Mouse (Mus musculus) WW6 (cell line): ENCODE results near the gene Tmcc3.

Experiments
- DNase-seq: peaks from one replicate; pipeline ENCODE4 v3.0.0-alpha.2; 2013; ENCODE audit warnings: low read depth, low spot score

The Tmcc3 gene

DNA sequence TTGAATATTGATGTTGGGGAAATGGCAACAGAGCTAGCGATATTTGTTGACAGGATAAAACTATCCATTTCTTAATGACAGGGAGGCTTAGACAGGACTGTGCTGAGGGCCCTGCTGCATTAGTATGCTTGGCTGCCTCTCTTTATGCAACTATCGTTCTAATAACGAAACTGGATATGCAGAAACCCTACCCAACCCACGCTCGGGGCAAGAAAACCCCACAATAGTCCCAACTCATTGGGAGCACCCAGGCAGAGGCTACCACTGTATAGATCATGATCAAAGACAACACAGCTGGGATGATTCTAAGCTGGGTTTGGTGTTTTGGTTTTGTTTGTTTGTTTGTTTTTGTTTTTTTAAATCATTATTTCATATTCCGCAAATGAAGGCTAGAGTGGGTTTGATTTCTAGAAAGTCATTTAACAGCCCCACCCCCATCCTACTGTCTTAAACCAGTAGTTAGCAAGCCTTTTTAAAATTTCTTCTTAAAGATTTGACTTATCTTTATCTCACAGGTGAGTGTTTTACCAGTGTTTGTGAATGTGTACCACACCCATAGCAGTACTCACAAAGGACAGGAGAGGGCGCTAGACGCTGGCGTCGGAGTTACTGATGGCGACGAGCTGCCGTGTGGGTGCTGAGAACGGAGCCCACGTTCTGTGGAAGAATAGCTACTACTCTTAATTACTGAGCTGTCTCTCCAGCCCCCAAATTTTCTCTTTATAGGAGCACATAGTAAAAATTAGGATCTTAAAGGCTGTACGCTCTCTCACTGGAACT lies 20.8 kb downstream of the Tmcc3 start:
- DNase-seq, result peak; percentile 31

DNA sequence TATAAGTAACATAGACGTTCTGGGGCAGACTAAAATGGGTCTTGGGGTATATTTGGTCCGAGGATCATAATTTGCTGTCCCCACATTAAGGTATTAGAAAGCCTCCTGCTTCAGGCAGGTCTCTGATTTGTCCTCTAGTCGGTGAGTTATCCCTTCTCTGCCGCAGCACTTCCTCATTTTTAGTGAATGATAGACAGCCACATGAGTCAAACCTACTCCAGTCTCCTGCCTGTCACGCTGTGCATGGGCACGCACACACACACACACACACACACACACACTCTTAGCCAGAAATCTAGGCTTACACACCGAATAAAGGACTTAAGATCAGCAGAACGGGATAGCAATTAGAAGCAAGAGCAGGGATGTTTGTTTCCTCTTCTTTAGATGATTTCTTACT lies 21.6 kb downstream of the Tmcc3 start:
- DNase-seq, result no peak

DNA sequence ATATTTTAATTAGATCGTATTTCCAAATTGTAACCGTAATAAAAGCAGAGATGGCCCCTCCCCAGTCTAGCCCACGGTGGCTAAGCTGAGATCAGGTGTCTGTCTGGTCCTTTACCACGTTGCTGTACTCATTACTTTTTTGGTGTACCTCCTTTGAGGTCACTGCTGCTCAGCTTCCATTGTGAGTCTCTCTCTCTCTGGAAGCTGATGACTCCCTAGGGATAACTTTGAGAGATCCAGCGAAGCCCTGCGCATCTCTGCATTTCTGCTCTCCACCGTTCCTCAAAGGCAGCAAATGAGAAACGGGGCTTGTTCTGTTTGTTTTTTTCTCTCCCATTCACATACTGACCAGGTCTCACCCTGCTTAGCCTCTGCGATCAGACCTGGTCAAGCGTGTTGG lies 23.3 kb downstream of the Tmcc3 start:
- DNase-seq, result no peak

DNA sequence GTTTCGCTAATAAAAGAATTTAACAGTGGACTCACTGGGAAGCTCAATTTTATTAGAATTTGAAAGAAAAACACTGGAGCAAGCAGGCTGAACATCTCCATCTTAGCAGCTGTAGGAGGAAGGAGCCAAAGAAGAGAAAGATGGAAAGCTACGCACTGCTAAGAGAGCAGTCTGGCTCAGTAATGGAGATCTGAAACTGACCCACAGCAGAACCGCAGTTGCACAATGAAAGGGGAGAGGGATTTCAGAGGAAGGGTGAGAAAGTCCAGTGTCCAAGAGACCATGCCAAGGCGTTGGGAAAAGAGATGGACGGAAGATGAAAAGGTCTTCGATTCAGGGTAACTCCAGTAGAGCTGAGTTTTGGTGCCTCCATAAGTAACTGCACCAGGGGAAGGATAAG lies 24.3 kb downstream of the Tmcc3 start:
- no peak for DNase-seq

DNA sequence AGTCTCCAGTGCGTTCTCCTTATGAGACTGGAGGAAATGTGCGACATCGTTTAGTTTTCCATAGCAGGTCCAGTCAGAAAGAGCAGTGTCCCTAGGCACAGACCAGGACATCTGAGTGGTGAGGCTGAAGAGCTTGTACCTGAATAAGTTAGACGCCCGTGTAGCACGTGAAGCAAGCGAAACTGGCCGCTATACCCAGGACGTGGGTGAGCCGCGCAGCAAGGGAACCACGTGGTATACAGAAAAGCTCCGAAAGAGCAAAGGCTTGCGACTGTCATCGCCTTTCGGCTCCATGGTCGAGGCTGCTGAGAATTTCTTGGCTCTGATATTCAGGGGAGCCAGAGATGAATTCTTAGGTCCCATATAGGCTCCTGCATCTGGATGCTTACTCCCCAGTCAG lies 29.8 kb downstream of the Tmcc3 start:
- DNase-seq, result no peak

DNA sequence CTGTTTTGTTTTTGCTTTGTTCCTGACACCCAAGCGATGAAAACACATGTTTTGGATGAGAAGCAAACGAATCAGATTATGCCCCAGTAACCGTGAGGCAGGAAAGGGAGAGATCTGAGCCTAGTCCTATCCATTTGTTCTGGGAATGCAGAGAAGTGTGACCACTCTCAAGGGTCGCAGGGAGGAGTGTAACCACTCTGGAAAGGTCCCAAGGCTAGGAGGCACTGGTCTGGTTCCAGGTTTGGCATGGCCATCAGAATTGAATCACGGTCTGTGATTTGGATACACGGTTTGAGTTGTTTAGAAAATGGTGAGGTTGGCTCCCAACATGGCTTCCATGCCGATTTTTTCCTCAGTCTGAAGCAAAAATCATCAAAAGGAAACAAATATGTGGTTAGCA lies 30.5 kb downstream of the Tmcc3 start:
- DNase-seq, result no peak

DNA sequence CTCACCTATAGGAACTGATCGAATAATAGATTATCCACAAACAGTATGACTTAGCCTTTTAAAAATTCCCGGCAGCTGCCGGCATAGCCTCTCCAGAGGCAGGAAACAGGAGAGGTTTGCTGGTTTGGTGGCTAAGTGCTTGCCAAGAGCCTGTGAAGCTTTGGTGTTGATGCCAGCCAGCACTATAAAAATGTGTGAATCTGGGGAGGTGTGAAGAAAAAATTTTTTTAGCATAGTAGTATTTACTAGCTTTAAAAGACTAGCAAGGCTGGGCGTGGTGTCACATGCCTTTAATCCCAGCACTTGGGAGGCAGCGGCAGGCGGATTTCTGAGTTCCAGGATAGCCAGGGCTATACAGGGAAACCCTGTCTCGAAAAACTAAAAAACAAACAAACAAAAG lies 31.8 kb downstream of the Tmcc3 start:
- no peak for DNase-seq

DNA sequence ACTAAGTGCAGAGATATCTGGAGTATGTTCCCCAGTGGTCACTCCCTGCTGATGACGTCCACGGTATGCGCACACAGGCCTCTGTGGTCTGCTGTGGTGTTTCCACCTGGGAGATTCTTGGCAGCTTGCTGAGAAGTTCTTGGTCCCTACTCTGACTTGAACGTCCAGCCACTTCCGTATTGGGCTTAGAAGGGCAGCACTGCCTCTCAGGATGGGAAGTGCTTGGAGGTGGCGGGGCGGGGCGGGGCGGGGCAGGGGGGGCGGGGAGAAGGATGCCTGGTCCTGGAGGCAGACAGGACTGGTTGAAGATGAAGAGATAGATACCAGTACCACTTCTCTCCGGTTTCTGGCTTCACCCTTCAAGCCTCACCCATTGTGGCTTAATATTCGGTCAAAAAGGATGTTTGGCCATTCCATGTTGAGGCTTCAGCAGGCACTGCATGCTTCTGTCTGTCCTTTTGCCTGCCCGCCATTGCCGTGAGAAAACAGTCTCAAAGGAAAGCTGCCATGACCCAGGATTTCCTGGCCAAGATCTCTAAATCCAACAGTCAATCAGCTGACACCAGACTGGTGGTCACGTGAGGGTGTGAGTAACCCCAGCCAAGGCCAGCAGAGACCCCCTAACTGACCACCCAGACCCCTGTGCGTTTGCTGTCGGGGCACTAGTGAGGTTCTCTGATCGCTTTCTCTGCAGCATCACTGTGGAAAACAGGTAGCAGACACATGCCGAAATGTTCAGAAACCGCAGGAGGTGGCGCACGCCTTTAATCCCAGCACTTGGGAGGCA lies 33.1 kb downstream of the Tmcc3 start:
- no peak for DNase-seq

DNA sequence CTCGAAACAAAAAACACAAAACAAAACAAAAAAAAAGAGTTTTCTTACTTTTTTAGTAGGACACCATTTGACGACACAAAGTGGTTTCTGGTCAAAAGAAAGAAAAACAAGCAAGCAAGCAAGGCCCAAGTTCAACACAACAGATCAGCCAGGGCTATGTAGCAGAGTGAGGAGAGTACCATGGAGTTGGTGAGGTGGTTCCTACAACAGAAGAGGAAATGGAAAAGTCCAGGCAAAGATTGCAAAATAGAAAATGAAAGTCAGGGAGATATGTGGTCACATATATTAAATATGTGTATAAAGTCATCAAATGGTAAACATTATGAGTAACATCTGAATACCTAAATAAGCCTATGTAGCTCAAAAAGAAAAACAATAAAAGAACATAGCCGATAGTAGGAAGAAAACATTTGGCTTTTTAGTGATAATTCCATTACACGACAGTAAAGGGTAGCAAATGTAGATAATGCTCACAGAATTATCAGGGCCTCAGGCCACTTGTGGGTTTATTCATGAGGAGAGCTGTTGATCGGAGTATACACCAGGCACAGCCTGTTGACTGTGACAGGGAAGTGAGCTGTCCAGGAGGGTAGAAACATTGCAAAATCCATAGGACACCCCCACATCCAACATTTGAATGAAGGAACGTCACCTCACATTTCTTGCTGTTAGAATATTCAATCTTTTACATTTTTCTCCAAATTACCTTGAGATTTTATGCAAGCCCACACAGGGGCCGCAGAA lies 33.9 kb downstream of the Tmcc3 start:
- DNase-seq, result no peak

DNA sequence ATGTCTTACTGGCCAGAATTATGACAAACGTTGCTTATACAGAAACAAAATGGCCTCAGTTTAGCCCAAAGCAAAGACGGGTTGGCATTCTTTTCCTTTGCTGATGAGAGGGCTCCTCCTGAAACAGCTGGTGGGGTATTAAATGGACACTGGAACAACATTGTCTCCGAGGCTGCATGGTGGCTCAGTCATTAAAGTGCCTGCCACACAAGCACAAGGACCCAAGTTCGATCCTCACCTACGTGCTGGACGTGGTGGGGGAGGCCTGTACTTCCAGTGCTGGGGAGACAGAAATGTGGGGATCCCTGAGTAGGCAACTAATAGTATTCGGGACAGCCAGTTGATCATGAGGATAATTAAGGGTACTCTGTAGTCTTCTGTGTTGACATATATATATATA lies 34.8 kb downstream of the Tmcc3 start:
- DNase-seq, result no peak

DNA sequence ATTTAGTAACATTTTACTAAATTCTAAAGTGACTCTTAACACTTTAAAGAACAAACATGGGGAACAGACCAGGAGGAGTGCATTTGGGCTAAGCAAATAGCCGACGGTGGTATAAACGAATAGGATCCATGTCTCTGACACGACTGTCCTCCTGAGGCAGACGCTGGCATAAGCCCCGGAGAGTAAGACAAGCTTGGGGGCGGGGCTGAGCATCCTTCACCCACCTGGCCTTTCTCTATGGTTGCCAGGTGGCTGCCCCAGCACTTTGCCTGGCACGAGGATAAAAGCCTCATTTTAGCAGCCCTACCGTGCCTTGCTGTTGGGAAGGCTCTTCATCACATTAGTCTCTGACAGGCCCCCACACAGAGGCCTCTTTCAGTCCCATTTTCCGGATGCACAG lies 35.5 kb downstream of the Tmcc3 start:
- no peak for DNase-seq

DNA sequence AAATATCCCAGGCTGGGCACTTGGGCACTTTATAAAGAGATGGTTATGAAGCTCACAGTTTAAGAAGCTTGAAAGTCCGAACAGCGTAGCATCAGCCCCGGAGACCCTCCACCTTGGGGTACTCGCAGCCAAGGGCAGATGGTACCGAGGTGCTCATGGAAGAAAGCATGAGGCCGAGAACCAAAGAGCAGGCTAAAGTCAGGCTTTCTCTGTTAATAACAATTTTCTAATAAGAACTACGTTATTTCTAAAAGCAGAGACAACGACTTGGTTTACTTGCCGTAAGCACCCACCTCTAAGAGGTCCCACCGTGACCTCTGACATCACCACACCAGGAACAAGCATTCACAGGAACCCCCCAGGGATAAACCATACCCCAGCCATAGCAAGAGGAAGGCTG lies 36.2 kb downstream of the Tmcc3 start:
- DNase-seq, result no peak

DNA sequence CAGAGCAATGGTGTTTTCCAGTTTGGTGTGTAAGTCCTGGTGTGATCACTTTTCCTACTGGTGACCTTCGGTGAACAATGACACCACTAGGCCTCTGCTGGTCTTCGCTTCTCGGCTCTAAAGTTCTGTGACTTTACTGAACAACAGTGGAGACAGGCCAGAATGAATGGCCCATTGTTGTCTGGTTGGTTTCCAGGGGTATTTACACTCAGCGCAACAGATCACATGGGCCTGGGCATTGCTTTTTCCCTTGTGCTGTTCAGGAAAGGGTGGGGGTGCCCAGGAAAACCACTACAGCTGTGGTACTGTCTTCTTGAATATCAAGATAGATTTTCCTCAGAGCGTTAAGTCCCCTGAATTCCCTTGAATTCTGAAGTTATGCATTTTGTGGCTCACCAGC lies 38.5 kb downstream of the Tmcc3 start:
- DNase-seq, result no peak

DNA sequence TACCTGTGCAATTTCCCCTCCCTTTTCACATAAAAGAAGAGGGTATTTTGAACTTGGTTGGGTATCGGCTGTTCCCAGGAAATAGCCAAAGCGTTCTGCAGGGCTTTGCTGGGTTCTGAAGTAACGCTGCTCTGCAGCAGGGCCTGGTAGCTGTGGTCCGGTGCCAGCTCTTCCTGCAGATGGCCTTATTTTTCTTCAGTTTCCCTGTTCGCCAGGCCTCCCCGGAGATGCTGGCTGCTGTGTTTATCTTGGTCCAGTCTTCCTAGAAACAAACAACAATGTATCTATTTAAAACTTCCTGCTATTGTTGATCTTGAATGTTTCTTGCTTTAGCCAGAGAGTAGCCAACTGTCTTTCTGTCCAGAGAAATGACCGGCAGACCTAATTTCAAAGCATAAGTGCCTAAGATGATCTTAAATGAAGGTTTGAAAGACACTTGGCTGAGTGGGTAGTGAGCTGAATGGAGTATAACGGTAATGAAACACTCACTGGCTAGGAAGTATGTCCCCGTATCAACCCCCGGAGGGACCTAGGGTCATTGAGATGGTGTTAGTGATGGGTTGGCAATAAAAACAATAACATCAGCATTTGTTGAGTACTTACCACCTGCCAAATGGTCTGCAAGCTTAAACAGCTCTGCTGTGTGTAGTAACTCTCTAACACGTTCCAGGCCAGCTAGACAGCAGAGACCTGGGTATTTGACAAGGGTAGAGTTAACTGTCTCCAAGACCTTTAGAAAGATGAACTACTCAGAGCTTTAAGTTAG lies 39.3 kb downstream of the Tmcc3 start:
- no peak for DNase-seq

DNA sequence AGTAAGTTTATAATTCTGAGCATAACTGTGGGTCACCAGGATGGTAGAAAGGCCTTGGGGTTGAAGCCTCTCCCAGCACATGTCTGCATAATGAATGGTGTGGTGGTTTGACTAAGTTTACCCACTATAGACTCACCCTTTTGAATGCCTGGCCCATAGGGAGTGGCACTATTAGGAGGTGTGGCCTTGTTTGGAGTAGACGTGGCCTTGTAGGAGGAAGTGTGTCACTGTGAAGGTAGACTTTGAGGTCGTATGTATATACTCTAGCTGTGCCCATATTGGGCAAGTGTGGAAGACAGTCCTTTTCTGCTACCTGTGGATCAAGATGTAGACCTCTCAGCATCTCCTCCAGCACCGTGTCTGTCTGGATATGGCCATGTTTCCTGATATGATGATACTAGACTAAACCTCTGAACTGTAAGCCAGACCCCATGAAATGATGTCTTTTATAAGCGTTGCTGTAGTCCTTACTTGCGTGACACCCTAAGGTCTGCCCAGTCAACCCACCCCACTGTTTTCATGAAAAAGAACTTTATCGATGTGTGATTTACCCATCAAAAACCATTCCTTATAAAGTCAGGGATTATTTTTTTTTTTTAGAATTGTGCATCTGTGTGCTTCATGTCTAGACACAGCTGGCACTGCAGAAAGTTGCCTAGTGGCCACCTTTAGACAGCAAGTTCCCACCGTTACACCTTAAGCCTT lies 40.6 kb downstream of the Tmcc3 start:
- DNase-seq, result no peak

DNA sequence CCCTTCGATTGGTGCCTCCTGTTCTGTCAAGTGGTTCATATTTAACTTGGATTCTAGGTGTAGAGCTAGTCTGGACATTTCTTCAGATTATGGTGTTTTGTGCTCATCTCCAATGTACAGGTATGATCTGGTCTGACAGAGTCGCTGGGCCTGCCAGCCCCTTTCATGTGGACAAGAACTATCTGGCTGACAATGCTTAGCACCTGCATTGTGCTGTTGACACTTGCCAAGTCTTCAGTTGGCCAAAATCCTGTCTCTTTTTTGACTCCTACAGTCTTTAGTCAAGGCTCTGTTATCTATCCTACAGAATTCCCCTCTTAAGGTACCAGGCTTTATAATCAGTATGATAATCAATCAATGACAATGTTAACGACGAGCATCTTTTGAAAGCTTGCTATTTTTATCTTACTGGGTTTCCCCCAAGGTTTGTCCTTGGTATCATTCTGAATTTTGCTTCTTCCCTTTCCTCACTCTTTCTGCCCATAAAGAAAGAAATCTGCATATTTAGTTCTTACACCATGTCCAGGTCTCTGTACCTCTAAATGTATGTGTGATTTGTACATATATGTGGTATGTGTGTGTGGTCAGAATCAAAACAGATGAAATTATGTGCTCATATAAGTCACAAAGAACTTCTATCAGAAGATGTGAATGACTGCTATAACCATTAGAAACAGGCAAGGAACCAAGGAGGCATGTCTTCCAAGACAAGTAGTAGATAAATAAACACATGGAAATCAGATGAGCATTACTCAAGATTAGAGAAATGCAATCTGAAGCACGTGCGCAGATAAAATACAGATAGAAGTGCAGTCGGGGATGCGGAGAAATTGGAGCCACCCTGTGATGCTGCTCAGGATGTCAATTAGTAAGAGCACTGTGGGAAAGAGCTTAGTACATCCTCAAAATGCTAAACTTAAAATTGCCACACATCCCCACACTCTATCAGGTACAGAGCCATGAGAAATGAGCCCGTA lies 41.4 kb downstream of the Tmcc3 start:
- DNase-seq, result no peak

DNA sequence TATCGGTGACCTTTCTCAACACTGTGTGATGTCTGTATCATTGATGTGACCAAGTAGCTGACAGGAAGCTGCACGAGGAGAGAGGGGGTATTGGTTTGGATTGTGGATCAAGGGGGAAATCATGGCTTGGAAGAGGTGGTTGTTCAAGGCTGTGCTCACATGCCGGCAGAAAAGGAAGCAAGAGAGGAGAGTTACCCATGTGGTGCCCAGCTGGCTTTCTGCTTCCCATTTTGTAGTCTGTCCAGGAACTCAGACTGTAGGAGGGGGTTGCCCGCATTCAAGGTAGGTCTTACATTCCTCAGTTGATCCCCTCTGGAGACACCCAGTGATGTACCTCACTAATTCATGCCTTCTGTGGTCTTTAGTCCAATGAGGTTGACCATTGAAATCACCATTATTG lies 42.3 kb downstream of the Tmcc3 start:
- no peak for DNase-seq

DNA sequence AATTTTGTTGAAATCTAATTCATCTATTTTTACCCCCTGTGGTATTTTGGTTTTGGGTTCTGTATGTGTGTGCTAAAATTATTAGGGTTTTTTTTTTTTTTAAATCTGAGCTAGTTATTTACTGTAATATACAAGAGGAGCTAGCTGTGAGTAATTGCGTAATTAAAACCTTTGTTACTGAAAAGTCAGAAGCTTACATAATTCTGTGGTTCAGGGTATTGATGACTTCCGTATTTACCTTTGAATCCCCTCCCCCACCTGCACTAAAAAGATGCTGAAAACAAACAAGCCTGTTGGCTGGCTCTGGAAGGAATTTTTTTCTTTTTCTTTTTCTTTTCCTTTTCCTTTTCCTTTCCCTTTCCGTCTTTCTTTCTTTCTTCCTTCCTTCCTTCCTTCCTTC lies 42.7 kb downstream of the Tmcc3 start:
- DNase-seq, result no peak

DNA sequence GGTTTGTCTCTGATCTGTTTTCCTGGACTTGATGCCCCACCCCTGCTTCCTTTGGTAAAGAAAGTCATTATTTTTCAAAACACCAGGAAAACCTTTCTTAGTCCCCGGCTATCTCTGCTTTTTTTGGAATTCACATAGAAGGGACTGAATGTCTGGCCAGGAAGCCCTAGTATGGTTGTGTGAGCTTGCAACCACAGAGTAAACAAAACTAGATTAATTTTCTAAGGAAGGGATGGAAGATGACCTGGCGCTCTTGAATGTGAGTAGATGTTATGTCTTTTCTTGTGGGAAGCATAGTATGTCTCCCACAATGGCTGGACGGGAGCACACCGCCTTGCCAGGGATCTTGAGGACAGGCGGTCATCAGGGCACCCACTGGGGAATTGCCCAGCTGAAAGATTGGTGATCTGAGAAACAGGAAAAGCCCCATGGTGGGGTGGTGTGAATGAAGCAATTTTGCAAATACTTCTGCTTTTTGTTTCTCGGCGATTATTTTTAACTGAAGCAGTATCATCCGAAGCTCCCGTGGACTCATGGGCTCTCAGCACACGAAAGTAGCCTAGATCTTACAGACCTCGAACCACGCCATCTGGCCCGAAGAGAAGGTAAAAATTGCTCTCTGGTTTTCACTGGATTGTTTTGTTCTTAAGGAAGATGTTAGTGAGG lies 44.9 kb downstream of the Tmcc3 start:
- DNase-seq, result no peak
